Mouse (Mus musculus): ENCODE measurements around the gene Tnnt3. TPM values are rescaled to one million over a fixed set of nuclear protein-coding genes. Genes with fewer than 3 reads are reported as not detected.

Gene Tnnt3
- polyA plus RNA-seq, 1 experiment, result 48.3 TPM

DNA sequence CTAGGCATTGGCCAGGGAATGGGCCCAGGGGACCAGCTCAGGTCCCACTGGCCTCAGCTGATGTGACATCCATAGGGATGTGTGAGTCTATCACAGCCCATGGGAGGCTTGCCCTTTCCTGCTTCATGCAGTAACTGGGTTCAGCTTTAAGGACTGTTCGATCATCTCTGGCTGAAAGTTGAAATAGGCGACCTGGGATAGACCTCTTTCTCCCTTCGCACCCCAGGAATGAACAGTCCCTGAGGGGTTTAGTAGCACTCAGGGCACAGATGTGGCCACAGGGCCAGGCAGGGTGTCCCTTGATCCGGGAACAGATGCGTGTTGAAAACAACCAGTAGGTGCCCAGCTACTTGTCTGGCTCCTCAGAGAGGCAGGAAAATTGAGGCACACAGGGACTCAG, 22.4 kb upstream of the Tnnt3 start:
- H3K36me3 ChIP-seq (ENCODE audit: control insufficient read depth, insufficient read depth, low read length), result no peaks in the 10 kb centered on the region
- 76% methylated on average over 5 of the region's 5 CpGs for whole genome bisulfite sequencing
- no peak overlapping the region for H3K4me3 ChIP-seq (ENCODE audit: insufficient read depth, low read depth, low read length)
- no peak overlapping the region for H3K27ac ChIP-seq (ENCODE audit: insufficient read depth, low read depth, low read length)
- H3K4me1 ChIP-seq (ENCODE audit: control insufficient read depth, insufficient read depth, low read length), result no peaks in the 10 kb centered on the region
- DNase-seq, result no peak
- H3K27me3 ChIP-seq (replicated peaks; ENCODE audit: control insufficient read depth, insufficient read depth, low read length), result no peaks in the 10 kb centered on the region
- TF ChIP-seq CTCF (conservative IDR thresholded peaks at IDR 0.05; ENCODE audit: insufficient read depth, insufficient read length, low read depth, low read length) (no peak), POLR2A (IDR thresholded peaks at IDR 0.05; ENCODE audit: low read depth, low read length) (no peak)

DNA sequence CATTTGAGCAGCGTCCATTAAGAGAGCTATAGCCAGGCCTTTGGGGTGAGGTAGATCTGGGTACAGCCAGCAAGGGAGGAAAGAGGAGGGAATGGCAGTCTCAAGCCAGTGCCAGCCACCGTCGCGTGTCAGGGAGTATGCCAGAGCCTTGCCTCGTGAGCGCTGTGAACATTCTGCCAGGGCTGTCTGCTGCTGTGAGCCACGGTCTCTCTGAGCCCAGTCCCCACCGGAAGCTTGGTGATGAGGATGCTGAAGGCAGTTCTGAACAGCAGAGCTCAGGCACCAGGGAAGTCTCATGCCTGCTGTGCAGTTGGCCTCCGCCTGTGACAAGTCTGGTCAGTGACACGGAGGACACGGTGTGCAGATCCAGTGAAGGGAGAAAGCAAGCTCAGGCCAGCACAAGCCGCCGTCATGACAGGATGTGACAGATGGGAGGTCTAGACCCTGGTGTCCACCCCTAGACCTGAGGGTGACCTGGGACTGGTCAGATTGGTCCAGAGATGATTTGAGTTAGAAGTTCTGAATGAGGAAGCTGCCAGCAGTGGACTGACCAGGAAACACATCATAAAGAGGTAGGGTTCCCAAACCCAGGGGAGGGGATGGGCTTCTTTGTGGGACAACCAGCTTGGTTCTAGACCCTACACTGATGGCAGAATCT, 21.7 kb upstream of the Tnnt3 start:
- H3K4me3 ChIP-seq (ENCODE audit: insufficient read depth, low read depth, low read length), result no peak overlapping the region
- H3K27me3 ChIP-seq (replicated peaks; ENCODE audit: control insufficient read depth, insufficient read depth, low read length), result no peaks in the 10 kb centered on the region
- no peaks in the 10 kb centered on the region for H3K4me1 ChIP-seq (ENCODE audit: control insufficient read depth, insufficient read depth, low read length)
- WGBS, result 51% methylated on average over 13 of the region's 13 CpGs
- H3K27ac ChIP-seq (ENCODE audit: insufficient read depth, low read depth, low read length), result no peak overlapping the region
- TF ChIP-seq POLR2A (IDR thresholded peaks at IDR 0.05; ENCODE audit: low read depth, low read length) (no peak), CTCF (conservative IDR thresholded peaks at IDR 0.05; ENCODE audit: insufficient read depth, insufficient read length, low read depth, low read length) (no peak)
- H3K36me3 ChIP-seq (ENCODE audit: control insufficient read depth, insufficient read depth, low read length), result no peaks in the 10 kb centered on the region
- no peak for DNase-seq

DNA sequence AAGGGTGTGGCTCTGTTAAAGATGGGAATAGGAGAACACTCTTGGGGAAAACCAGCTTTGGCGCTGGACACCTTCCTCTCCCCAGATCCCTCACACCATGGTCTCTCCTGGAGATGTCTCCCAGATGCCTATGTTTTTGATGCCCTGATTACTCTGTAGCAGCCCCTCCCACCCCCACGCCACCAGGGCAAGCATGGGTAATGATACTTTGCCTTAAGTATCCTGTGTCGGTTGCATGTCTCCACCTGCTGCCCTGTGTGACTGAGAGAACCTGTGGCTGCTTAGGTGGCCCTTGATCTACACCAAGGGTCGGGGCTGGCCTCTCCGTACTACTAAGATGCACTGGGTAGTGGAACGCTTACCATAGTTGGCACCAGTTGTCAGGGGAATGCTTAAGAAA, 20.6 kb upstream of the Tnnt3 start:
- DNase-seq, result no peak
- no peak overlapping the region for H3K27ac ChIP-seq (ENCODE audit: insufficient read depth, low read depth, low read length)
- TF ChIP-seq CTCF (conservative IDR thresholded peaks at IDR 0.05; ENCODE audit: insufficient read depth, insufficient read length, low read depth, low read length), result no peak
- TF ChIP-seq POLR2A (IDR thresholded peaks at IDR 0.05; ENCODE audit: low read depth, low read length), result no peak
- no peak overlapping the region for H3K4me3 ChIP-seq (ENCODE audit: insufficient read depth, low read depth, low read length)
- no peaks in the 10 kb centered on the region for H3K27me3 ChIP-seq (replicated peaks; ENCODE audit: control insufficient read depth, insufficient read depth, low read length)
- H3K36me3 ChIP-seq (ENCODE audit: control insufficient read depth, insufficient read depth, low read length), result no peaks in the 10 kb centered on the region
- H3K4me1 ChIP-seq (ENCODE audit: control insufficient read depth, insufficient read depth, low read length), result no peaks in the 10 kb centered on the region
- WGBS, result 92% methylated on average over 6 of the region's 6 CpGs

DNA sequence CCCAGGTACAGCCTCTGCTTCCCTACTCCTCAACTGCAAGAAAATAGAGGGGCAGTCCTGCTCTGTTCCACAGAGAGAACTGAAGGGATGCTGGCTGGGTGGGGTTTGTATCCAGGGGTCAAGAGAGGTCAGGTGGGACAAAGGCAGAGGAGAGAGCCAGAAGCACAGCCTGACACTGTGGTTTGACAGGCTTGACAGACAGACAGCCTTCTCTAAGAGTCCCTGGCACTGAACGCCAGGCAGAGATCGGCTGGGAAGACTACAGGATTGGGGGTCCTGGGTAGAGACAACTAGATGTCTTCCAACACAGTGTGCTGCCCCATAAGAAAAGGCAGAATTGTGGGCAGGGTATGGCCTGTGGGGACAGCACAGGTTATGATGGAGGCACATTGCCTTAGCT, 20.1 kb upstream of the Tnnt3 start:
- no peak for DNase-seq
- no peak overlapping the region for H3K27ac ChIP-seq (ENCODE audit: insufficient read depth, low read depth, low read length)
- H3K36me3 ChIP-seq (ENCODE audit: control insufficient read depth, insufficient read depth, low read length), result no peaks in the 10 kb centered on the region
- H3K4me3 ChIP-seq (ENCODE audit: insufficient read depth, low read depth, low read length), result no peak overlapping the region
- TF ChIP-seq POLR2A (IDR thresholded peaks at IDR 0.05; ENCODE audit: low read depth, low read length) (no peak), CTCF (conservative IDR thresholded peaks at IDR 0.05; ENCODE audit: insufficient read depth, insufficient read length, low read depth, low read length) (no peak)
- 89% methylated on average over 2 of the region's 2 CpGs for WGBS
- H3K27me3 ChIP-seq (replicated peaks; ENCODE audit: control insufficient read depth, insufficient read depth, low read length), result no peaks in the 10 kb centered on the region
- no peaks in the 10 kb centered on the region for H3K4me1 ChIP-seq (ENCODE audit: control insufficient read depth, insufficient read depth, low read length)

DNA sequence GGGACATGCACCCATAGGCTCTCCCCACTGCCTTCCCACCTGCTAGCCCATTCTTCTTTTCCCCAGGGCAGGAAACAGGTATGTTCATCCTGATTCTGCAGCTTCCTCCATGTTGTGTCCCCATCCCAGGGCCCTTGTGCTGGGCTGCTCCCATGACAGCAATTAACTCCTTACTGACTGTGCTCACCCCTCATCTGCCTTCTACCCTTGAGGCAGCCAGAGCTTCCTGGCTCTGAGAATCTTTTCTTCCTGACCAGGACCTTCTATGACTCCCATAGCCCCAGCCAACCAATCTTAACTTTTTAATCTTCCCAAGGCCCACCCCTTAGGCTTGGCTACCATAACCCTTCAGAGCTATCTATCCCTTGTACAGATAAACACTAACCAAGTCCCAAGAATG, 19.3 kb upstream of the Tnnt3 start:
- Histone ChIP-seq H3K4me1 (ENCODE audit: control insufficient read depth, insufficient read depth, low read length) (no peaks in the 10 kb centered on the region), H3K4me3 (ENCODE audit: insufficient read depth, low read depth, low read length) (no peak overlapping the region), H3K27me3 (replicated peaks; ENCODE audit: control insufficient read depth, insufficient read depth, low read length) (no peaks in the 10 kb centered on the region), H3K36me3 (ENCODE audit: control insufficient read depth, insufficient read depth, low read length) (no peaks in the 10 kb centered on the region), H3K27ac (ENCODE audit: insufficient read depth, low read depth, low read length) (no peak overlapping the region)
- TF ChIP-seq POLR2A (IDR thresholded peaks at IDR 0.05; ENCODE audit: low read depth, low read length), result no peak
- TF ChIP-seq CTCF (conservative IDR thresholded peaks at IDR 0.05; ENCODE audit: insufficient read depth, insufficient read length, low read depth, low read length), result no peak
- DNase-seq, result no peak

DNA sequence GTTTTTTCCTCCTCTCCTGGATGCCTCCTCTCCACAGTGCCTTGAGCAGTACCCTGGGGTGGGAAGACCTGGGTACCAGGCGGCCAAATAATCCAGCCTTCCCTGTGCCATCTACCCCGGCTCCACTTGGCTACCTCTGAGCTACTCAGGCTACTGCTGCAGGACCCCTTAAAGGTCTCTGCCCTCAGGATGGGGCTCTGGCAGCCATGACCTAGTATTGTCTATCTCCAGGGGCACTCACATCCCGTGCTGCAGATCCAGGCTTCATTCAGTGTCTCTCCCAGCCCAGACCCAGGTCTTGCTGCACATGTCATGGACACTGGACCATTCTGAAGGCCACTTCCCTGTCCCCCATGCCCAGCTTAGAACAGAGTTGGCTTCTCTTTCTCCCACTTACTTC, 18.8 kb upstream of the Tnnt3 start:
- H3K27me3 ChIP-seq (replicated peaks; ENCODE audit: control insufficient read depth, insufficient read depth, low read length), result no peaks in the 10 kb centered on the region
- 94% methylated on average over 3 of the region's 3 CpGs for WGBS
- no peaks in the 10 kb centered on the region for H3K36me3 ChIP-seq (ENCODE audit: control insufficient read depth, insufficient read depth, low read length)
- TF ChIP-seq POLR2A (IDR thresholded peaks at IDR 0.05; ENCODE audit: low read depth, low read length) (no peak), CTCF (conservative IDR thresholded peaks at IDR 0.05; ENCODE audit: insufficient read depth, insufficient read length, low read depth, low read length) (no peak)
- H3K4me3 ChIP-seq (ENCODE audit: insufficient read depth, low read depth, low read length), result no peak overlapping the region
- H3K27ac ChIP-seq (ENCODE audit: insufficient read depth, low read depth, low read length), result no peak overlapping the region
- H3K4me1 ChIP-seq (ENCODE audit: control insufficient read depth, insufficient read depth, low read length), result no peaks in the 10 kb centered on the region
- no peak for DNase-seq

DNA sequence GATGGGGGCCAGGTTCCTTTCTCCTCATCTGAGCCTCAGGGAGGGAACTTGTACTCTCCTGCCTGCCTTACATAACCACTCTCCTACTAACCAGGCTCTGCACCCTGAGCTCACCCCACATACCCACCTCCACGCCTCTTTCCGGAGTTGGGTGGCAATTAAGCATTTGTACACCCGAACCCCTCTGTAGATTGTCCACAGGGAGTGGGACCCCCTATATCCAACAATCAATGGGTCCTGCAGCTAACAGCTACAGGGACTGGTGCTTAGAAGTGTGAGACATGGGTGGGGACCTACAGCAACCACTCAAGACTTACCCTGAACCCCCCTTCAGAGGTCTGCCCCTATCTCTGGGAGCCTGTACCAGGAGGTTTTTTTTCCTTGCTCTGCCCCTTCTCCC, 18.0 kb upstream of the Tnnt3 start:
- Histone ChIP-seq H3K36me3 (ENCODE audit: control insufficient read depth, insufficient read depth, low read length) (no peaks in the 10 kb centered on the region), H3K4me1 (ENCODE audit: control insufficient read depth, insufficient read depth, low read length) (no peaks in the 10 kb centered on the region), H3K4me3 (ENCODE audit: insufficient read depth, low read depth, low read length) (no peak overlapping the region), H3K27me3 (replicated peaks; ENCODE audit: control insufficient read depth, insufficient read depth, low read length) (no peaks in the 10 kb centered on the region), H3K27ac (ENCODE audit: insufficient read depth, low read depth, low read length) (no peak overlapping the region)
- no peak for DNase-seq
- TF ChIP-seq CTCF (conservative IDR thresholded peaks at IDR 0.05; ENCODE audit: insufficient read depth, insufficient read length, low read depth, low read length) (no peak), POLR2A (IDR thresholded peaks at IDR 0.05; ENCODE audit: low read depth, low read length) (no peak)
- 93% methylated on average over 3 of the region's 3 CpGs for WGBS

Measured in kidney, adult 2 months (tissue).